Mouse (Mus musculus) kidney, postnatal 0 days (tissue): ENCODE data around the gene Ass1. TPM values are rescaled to one million over a fixed set of nuclear protein-coding genes. Genes with fewer than 3 reads are reported as not detected.
A peak's percentile ranks its signal among the peaks of the same experiment; 100 is the strongest.

Experiments
- ATAC-seq: fragments of 200-750 bp; cut with Nextera tagmentation; replicated peaks from 2 replicates; pipeline ENCODE4 v1.8.0; 2017; ENCODE audit warnings: low read depth, moderate number of reproducible peaks, moderate TSS enrichment, moderate library complexity; ENCODE audit not compliant: low FRiP score
- DNase-seq: peaks from one replicate; pipeline ENCODE4 v3.0.0-alpha.2; 2016; ENCODE audit warnings: low spot score
- H3K27ac ChIP-seq: fragments of 300-500 bp; sonication (generic); 2 replicates; pipeline ENCODE4 v1.5.1; 2014; ENCODE audit warnings: mild to moderate bottlenecking
- H3K27me3 ChIP-seq: fragments of 300-500 bp; sonication (generic); 2 replicates; pipeline ENCODE4 v1.6.1; 2014; ENCODE audit warnings: low read length, mixed read lengths; ENCODE audit not compliant: insufficient read depth
- H3K36me3 ChIP-seq: fragments of 300-500 bp; sonication (generic); 2 replicates; pipeline ENCODE4 v1.6.1; 2014; ENCODE audit warnings: low read length, mixed read lengths; ENCODE audit not compliant: insufficient read depth
- H3K4me1 ChIP-seq: fragments of 300-500 bp; sonication (generic); replicated peaks from 2 replicates; pipeline ENCODE4 v1.6.1; 2014; ENCODE audit warnings: antibody characterized with exemption, low read length, mixed read lengths; ENCODE audit not compliant: insufficient read depth
- H3K4me2 ChIP-seq: fragments of 300-500 bp; sonication (generic); 2 replicates; pipeline ENCODE4 v1.6.1; 2014; ENCODE audit warnings: mild to moderate bottlenecking, low read length, moderate library complexity, mixed read lengths
- H3K4me3 ChIP-seq: fragments of 300-500 bp; sonication (generic); replicated peaks from 2 replicates; pipeline ENCODE4 v1.5.1; 2014; ENCODE audit warnings: low read depth, low read length
- H3K9ac ChIP-seq: fragments of 300-500 bp; sonication (generic); 2 replicates; pipeline ENCODE4 v1.6.1; 2014; ENCODE audit warnings: low read depth, low read length
- H3K9me3 ChIP-seq: fragments of 300-500 bp; sonication (generic); replicated peaks from 2 replicates; pipeline ENCODE4 v1.6.1; 2016; ENCODE audit warnings: low read length, inconsistent platforms, mixed read lengths
- CTCF ChIP-seq: IDR thresholded peaks from 2 replicates; pipeline ENCODE4 v1.5.1; 2016; ENCODE audit warnings: antibody characterized with exemption, low read depth, mild to moderate bottlenecking, moderate library complexity
- WGBS: fragments of 180-500 bp; shearing (Covaris S2); extraction: QIAGEN DNeasy Blood & Tissue Kit; methylation state at CpG from one replicate; pipeline ENCODE4 v1.1.7; 2014; 5-methylcytosine and 5-hydroxymethylcytosine counted together
- polyA plus RNA-seq: library from polyadenylated mRNA; unstranded; fragments of >200 nt; fragmentation: Nextera tagmentation; extraction: Ambion mirVana; gene quantifications from 2 replicates; pipeline ENCODE4 v1.2.1, GENCODE M21; 2015

The Ass1 gene
- polyA plus RNA-seq, 1 experiment from 2014 or later, result 319 TPM

- Histone ChIP-seq H3K4me3 (no peak overlapping the region), H3K27me3 (no peaks in the 10 kb centered on the region), H3K4me2 (no peak overlapping the region), H3K27ac (no peak overlapping the region), H3K9ac (no peak overlapping the region), H3K36me3 (no peaks in the 10 kb centered on the region), H3K4me1 (no peaks in the 10 kb centered on the region), H3K9me3 (no peaks in the 10 kb centered on the region)
- ATAC-seq, result no peak
- TF ChIP-seq CTCF, result no peak
- WGBS, result 35% methylated on average over 11 of the region's 11 CpGs
- DNase-seq, result no peak
These were observed 35.5 kb downstream of the Ass1 start for GRCm38 (mm10) chr2:31505472-31505871.

- peak; percentile 11; the same call in 1 of the 2 replicates for TF ChIP-seq CTCF
- Histone ChIP-seq H3K27ac (no peak overlapping the region), H3K9me3 (no peaks in the 10 kb centered on the region), H3K4me3 (no peak overlapping the region), H3K36me3 (no peaks in the 10 kb centered on the region), H3K9ac (no peak overlapping the region), H3K27me3 (no peaks in the 10 kb centered on the region), H3K4me2 (no peak overlapping the region), H3K4me1 (no peaks in the 10 kb centered on the region)
- DNase-seq, result no peak
- ATAC-seq, result no peak
- WGBS, result 96% methylated on average over 6 of the region's 6 CpGs
These were observed 38.8 kb downstream of the Ass1 start for GRCm38 (mm10) chr2:31508851-31509250.

GRCm38 (mm10) chr2:31511316-31511715 is 41.3 kb downstream of the Ass1 start:
- WGBS, result 67% methylated on average over 6 of the region's 6 CpGs
- H3K4me3 ChIP-seq, result no peak overlapping the region

DNA sequence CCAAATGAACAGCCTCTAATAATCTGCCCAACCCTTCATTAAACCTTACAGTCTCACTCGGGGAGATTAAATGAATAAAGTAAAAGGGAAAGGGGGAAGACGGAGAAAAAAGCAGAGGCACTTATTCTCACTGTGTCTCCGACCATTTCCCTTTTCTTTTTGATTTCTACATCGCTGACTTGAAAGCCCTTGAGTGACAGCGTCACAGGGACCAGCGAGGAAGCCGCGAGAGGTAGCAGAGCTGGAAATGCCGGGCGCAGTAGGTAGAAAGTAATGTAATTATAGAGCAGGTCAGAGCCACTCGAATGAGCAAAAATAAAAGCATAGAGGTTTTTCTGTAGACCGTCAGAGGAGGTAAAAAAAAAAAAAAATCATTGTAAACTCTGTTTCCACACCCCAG is 46.5 kb downstream of the Ass1 start:
- 73% methylated on average over 12 of the region's 12 CpGs for WGBS
- H3K4me3 ChIP-seq, result no peak overlapping the region
- no peak for DNase-seq

More at GRCm38 (mm10) chr2:31511316-31511715, 41.3 kb downstream of the Ass1 start:
- Histone ChIP-seq H3K27ac (no peak overlapping the region), H3K4me1 (no peaks in the 10 kb centered on the region), H3K9me3 (no peaks in the 10 kb centered on the region), H3K9ac (no peak overlapping the region), H3K27me3 (no peaks in the 10 kb centered on the region), H3K36me3 (no peaks in the 10 kb centered on the region), H3K4me2 (no peak overlapping the region)
- ATAC-seq (no peak), DNase-seq (no peak)
- no peak for TF ChIP-seq CTCF

DNA sequence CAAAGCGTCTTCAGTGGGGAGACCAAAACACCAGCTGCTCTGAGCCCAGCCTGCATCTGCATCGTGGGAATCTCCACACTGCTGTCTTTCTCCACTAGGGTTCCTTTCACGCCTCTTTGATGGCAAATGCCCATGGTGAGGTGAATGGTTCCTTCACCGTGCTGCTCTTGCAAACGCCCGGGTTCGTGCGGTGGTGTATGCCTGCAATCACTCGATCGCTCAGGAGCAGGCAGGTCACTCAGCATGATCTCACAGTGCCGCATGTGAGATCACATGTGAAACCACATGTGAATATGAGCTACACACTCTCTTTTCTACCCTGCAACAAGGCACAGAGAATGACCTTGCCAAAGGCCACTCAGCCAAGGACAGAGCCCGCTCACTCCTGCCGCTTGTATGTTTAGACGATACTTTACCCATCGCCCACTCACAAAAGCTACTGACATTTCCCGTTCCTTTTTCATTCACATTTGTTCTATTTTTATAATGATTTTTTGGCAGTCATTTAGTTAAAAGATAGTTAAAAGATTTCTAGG is 51.9 kb downstream of the Ass1 start:
- H3K9ac ChIP-seq, result no peak overlapping the region
- no peaks in the 10 kb centered on the region for H3K9me3 ChIP-seq
- no peak for TF ChIP-seq CTCF
- no peaks in the 10 kb centered on the region for H3K27me3 ChIP-seq
- H3K4me3 ChIP-seq, result no peak overlapping the region
- ATAC-seq (peak; percentile 22; the same call in 1 of the 2 replicates), DNase-seq (no peak)
- 76% methylated on average over 16 of the region's 16 CpGs for WGBS
- no peaks in the 10 kb centered on the region for H3K4me1 ChIP-seq
- H3K4me2 ChIP-seq, result no peak overlapping the region
- H3K36me3 ChIP-seq, result no peaks in the 10 kb centered on the region
- no peak overlapping the region for H3K27ac ChIP-seq

More for the DNA sequence above, 46.5 kb downstream of the Ass1 start:
- no peak for ATAC-seq
- H3K9me3 ChIP-seq, result no peaks in the 10 kb centered on the region
- no peak for TF ChIP-seq CTCF
- no peak overlapping the region for H3K4me2 ChIP-seq
- H3K27ac ChIP-seq, result no peak overlapping the region
- no peaks in the 10 kb centered on the region for H3K27me3 ChIP-seq
- H3K4me1 ChIP-seq, result no peaks in the 10 kb centered on the region
- H3K9ac ChIP-seq, result no peak overlapping the region
- no peaks in the 10 kb centered on the region for H3K36me3 ChIP-seq

DNA sequence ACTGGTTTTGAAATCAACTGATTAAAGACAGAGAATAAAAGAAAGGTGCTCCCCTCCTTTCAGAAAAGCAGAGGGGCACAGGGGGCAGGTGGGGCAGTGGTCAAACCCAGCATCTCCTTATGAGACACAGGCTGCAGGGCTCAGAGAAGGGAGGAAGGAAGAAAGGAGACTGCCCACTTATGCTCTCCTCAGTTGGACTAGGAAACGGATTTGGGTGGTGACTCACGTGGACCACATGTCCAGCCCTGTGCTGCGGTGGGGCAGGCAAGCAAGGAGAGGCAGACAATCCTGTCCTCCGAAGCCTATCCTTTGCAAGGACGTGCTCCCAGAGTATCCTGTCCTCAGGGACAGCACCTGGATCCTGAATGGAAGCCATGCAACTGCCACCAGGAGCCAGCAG is 54.6 kb downstream of the Ass1 start:
- 71% methylated on average over 5 of the region's 5 CpGs for WGBS
- H3K27me3 ChIP-seq, result no peaks in the 10 kb centered on the region
- H3K9me3 ChIP-seq, result no peaks in the 10 kb centered on the region
- no peaks in the 10 kb centered on the region for H3K4me1 ChIP-seq
- ATAC-seq (no peak), DNase-seq (no peak)
- no peak overlapping the region for H3K4me3 ChIP-seq
- H3K27ac ChIP-seq, result no peak overlapping the region
- H3K4me2 ChIP-seq, result no peak overlapping the region
- no peak for TF ChIP-seq CTCF
- no peak overlapping the region for H3K9ac ChIP-seq
- H3K36me3 ChIP-seq, result no peaks in the 10 kb centered on the region

DNA sequence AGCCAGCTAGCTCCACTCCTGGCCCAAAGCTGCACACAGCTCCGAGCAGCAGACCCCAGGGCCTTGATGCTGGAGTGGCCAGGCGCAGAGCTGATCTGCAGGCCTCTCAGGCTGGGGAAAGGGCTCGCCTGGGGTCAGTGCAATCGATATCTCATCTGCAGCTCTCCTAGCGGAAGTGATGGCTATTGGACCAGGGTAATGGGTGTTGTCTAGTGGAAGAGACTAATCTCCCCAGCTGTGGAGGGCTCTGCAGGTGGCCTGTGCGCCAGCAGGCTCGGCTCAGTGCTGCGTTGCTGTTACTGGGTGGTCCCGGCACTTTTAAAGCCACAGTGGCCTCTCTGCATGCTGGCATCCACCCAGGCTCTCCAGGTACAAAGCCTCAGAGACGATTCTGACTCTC is 55.8 kb downstream of the Ass1 start:
- 30% methylated on average over 10 of the region's 10 CpGs for WGBS
- H3K4me1 ChIP-seq, result no peaks in the 10 kb centered on the region
- no peak for TF ChIP-seq CTCF

More for the DNA sequence above, 55.8 kb downstream of the Ass1 start:
- Histone ChIP-seq H3K27ac (no peak overlapping the region), H3K4me2 (no peak overlapping the region), H3K9me3 (no peaks in the 10 kb centered on the region), H3K36me3 (no peaks in the 10 kb centered on the region), H3K9ac (no peak overlapping the region), H3K27me3 (no peaks in the 10 kb centered on the region), H3K4me3 (no peak overlapping the region)
- DNase-seq (no peak), ATAC-seq (no peak)
